Mouse (Mus musculus): ENCODE data around the gene Zfhx2. TPM values are rescaled to one million over a fixed set of nuclear protein-coding genes. Genes with fewer than 3 reads are reported as not detected.

Zfhx2 gene
- polyA plus RNA-seq, 1 experiment, result 0.98 TPM

DNA sequence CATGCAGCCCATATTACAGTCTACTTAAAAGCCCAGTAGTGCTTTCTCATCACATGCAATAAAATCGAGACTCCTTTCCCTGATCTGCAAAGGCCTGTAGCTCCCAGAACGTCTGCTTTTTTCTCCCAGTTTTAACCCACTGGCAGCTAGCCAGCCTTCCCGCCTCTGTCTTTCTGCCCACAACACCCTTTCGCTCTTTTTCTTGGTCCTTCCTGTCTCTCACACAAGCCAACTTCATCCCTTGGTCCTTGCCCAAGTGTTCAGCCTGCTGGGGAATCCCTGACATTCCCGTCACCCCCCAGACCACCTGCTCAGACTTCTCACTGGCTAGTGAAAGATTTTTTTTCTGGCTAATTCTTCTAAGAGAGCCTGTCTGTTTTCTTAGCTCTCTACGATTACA is 15.9 kb downstream of the Zfhx2 start:
- H3K27me3 ChIP-seq (ENCODE audit: control insufficient read depth, insufficient read depth, insufficient read length), result no peaks in the 10 kb centered on the region
- no peak overlapping the region for H3K4me2 ChIP-seq (ENCODE audit: low read depth)
- TF ChIP-seq POLR2A (IDR thresholded peaks at IDR 0.05; ENCODE audit: insufficient read length, low read depth), result no peak
- TF ChIP-seq MYOD1 (IDR thresholded peaks at IDR 0.05; ENCODE audit: control insufficient read depth in 1 of 3, insufficient read length in 2 of 3, low read depth in 2 of 3), result no peak
- TF ChIP-seq CEBPB (IDR thresholded peaks at IDR 0.05; ENCODE audit: insufficient read depth, poor library complexity, severe bottlenecking), result no peak
- no peak for TF ChIP-seq POLR2AphosphoS2 (IDR thresholded peaks at IDR 0.05; ENCODE audit: insufficient read length, low read depth)
- no peak for TF ChIP-seq USF1 (IDR thresholded peaks at IDR 0.05; ENCODE audit: low read depth)
- TF ChIP-seq TCF3 (IDR thresholded peaks at IDR 0.05; ENCODE audit: insufficient read length, low read depth), result no peak
- TF ChIP-seq REST (IDR thresholded peaks at IDR 0.05; ENCODE audit: insufficient read depth, insufficient read length), result no peak
- TF ChIP-seq MAX (IDR thresholded peaks at IDR 0.05; ENCODE audit: low read depth), result no peak
- TF ChIP-seq MYOG (IDR thresholded peaks at IDR 0.05; ENCODE audit: control insufficient read depth in 1 of 3, insufficient read depth in 1 of 3, insufficient read length in 2 of 3, low read depth in 2 of 3), result no peak
- no peak for TF ChIP-seq TCF12 (IDR thresholded peaks at IDR 0.05; ENCODE audit: insufficient read depth, poor library complexity, severe bottlenecking)
- TF ChIP-seq SRF (IDR thresholded peaks at IDR 0.05; ENCODE audit: control insufficient read depth, insufficient read length, low read depth), result no peak
- TF ChIP-seq E2F4 (IDR thresholded peaks at IDR 0.05; ENCODE audit: insufficient read depth), result no peak
- H3K4me3 ChIP-seq, result no peak overlapping the region
- H3ac ChIP-seq (ENCODE audit: control insufficient read depth, insufficient read length), result no peak overlapping the region
- no peaks in the 10 kb centered on the region for H3K36me3 ChIP-seq (ENCODE audit: control insufficient read depth, insufficient read depth)
- H3K79me2 ChIP-seq (ENCODE audit: control insufficient read depth, insufficient read depth), result no peaks in the 10 kb centered on the region

DNA sequence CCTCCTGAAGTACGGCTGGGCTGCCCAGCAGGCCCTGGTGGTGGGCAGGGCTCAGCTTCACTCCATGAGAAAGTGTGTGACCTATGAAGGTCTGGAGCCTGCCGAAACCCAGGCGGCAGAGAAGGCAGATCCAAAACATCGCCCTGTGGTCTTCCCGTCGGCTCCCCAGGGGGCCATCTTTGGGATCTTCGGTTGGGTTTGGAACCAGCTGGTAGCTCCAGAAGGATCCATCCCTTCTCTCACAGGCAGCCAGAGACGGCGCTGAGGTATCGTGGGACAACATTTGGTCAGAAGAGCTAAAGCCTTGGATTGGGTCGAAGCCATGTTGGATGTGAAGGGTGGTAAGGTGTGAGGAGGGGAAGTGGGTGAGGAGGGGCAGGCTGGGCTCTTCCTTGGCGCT is 17.7 kb downstream of the Zfhx2 start:
- H3K4me2 ChIP-seq (ENCODE audit: low read depth), result no peak overlapping the region
- H3K27me3 ChIP-seq (ENCODE audit: control insufficient read depth, insufficient read depth, insufficient read length), result no peaks in the 10 kb centered on the region
- no peaks in the 10 kb centered on the region for H3K36me3 ChIP-seq (ENCODE audit: control insufficient read depth, insufficient read depth)
- TF ChIP-seq POLR2AphosphoS2 (IDR thresholded peaks at IDR 0.05; ENCODE audit: insufficient read length, low read depth), result no peak
- no peak for TF ChIP-seq REST (IDR thresholded peaks at IDR 0.05; ENCODE audit: insufficient read depth, insufficient read length)
- no peak for TF ChIP-seq MYOG (IDR thresholded peaks at IDR 0.05; ENCODE audit: control insufficient read depth in 1 of 3, insufficient read depth in 1 of 3, insufficient read length in 2 of 3, low read depth in 2 of 3)
- no peak for TF ChIP-seq USF1 (IDR thresholded peaks at IDR 0.05; ENCODE audit: low read depth)
- no peak for TF ChIP-seq POLR2A (IDR thresholded peaks at IDR 0.05; ENCODE audit: insufficient read length, low read depth)
- no peak for TF ChIP-seq TCF3 (IDR thresholded peaks at IDR 0.05; ENCODE audit: insufficient read length, low read depth)
- TF ChIP-seq MAX (IDR thresholded peaks at IDR 0.05; ENCODE audit: low read depth), result no peak
- TF ChIP-seq SRF (IDR thresholded peaks at IDR 0.05; ENCODE audit: control insufficient read depth, insufficient read length, low read depth), result no peak
- TF ChIP-seq E2F4 (IDR thresholded peaks at IDR 0.05; ENCODE audit: insufficient read depth), result no peak
- TF ChIP-seq TCF12 (IDR thresholded peaks at IDR 0.05; ENCODE audit: insufficient read depth, poor library complexity, severe bottlenecking), result no peak
- TF ChIP-seq MYOD1 (IDR thresholded peaks at IDR 0.05; ENCODE audit: control insufficient read depth in 1 of 3, insufficient read length in 2 of 3, low read depth in 2 of 3), result no peak
- no peak for TF ChIP-seq CEBPB (IDR thresholded peaks at IDR 0.05; ENCODE audit: insufficient read depth, poor library complexity, severe bottlenecking)
- no peak overlapping the region for H3ac ChIP-seq (ENCODE audit: control insufficient read depth, insufficient read length)
- no peaks in the 10 kb centered on the region for H3K79me2 ChIP-seq (ENCODE audit: control insufficient read depth, insufficient read depth)
- H3K4me3 ChIP-seq, result no peak overlapping the region

DNA sequence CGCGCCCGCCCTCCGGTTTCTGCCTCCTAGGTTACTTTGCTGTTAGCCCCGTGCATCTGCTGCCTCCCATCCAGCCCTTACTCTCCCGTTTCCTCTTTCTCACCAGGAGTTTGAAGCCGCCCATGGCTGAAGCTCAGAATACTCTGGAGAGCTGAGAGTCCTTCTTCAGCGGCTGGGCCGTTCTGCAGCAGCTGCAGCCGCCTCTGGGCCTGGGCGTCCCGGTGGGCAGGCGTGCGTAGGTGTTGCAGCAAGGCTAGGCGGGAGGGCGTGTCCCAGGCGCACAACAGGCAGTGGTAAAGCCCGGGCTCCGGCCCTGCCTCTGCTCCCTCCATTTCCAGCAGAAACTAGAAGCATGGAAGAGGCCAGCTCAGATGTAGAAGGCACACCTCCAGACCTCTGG is 20.4 kb downstream of the Zfhx2 start:
- no peak overlapping the region for H3ac ChIP-seq (ENCODE audit: control insufficient read depth, insufficient read length)
- H3K79me2 ChIP-seq (ENCODE audit: control insufficient read depth, insufficient read depth), result no peaks in the 10 kb centered on the region
- no peaks in the 10 kb centered on the region for H3K27me3 ChIP-seq (ENCODE audit: control insufficient read depth, insufficient read depth, insufficient read length)
- TF ChIP-seq MYOG (IDR thresholded peaks at IDR 0.05; ENCODE audit: control insufficient read depth in 1 of 3, insufficient read depth in 1 of 3, insufficient read length in 2 of 3, low read depth in 2 of 3), result no peak
- TF ChIP-seq POLR2A (IDR thresholded peaks at IDR 0.05; ENCODE audit: insufficient read length, low read depth), result no peak
- TF ChIP-seq CEBPB (IDR thresholded peaks at IDR 0.05; ENCODE audit: insufficient read depth, poor library complexity, severe bottlenecking), result no peak
- TF ChIP-seq USF1 (IDR thresholded peaks at IDR 0.05; ENCODE audit: low read depth), result no peak
- no peak for TF ChIP-seq MAX (IDR thresholded peaks at IDR 0.05; ENCODE audit: low read depth)
- TF ChIP-seq REST (IDR thresholded peaks at IDR 0.05; ENCODE audit: insufficient read depth, insufficient read length), result no peak
- no peak for TF ChIP-seq TCF12 (IDR thresholded peaks at IDR 0.05; ENCODE audit: insufficient read depth, poor library complexity, severe bottlenecking)
- no peak for TF ChIP-seq TCF3 (IDR thresholded peaks at IDR 0.05; ENCODE audit: insufficient read length, low read depth)
- no peak for TF ChIP-seq POLR2AphosphoS2 (IDR thresholded peaks at IDR 0.05; ENCODE audit: insufficient read length, low read depth)
- TF ChIP-seq SRF (IDR thresholded peaks at IDR 0.05; ENCODE audit: control insufficient read depth, insufficient read length, low read depth), result no peak
- TF ChIP-seq E2F4 (IDR thresholded peaks at IDR 0.05; ENCODE audit: insufficient read depth), result no peak
- no peak for TF ChIP-seq MYOD1 (IDR thresholded peaks at IDR 0.05; ENCODE audit: control insufficient read depth in 1 of 3, insufficient read length in 2 of 3, low read depth in 2 of 3)
- no peak overlapping the region for H3K4me3 ChIP-seq
- no peaks in the 10 kb centered on the region for H3K36me3 ChIP-seq (ENCODE audit: control insufficient read depth, insufficient read depth)
- H3K4me2 ChIP-seq (ENCODE audit: low read depth), result no peak overlapping the region

DNA sequence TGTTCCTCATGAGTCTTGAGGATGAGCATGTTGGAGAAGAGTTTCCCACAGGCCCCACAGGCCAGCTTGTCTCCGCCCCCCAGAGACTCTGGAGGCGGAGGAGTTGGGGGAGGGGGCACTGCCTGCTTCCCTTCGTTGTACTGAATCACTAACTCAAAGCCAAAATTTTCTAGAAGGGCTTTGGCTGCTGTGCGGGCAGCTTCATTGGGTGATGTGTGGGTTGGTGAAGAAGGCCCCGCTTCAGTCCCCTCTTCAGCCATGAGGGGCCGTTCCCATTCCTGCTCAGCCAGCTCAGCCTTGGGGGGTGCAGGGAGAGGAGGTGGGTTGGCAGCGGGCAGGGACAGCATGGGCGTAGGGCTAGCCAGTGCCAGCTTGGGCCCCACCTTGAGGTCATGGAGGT is 26.1 kb downstream of the Zfhx2 start:
- Histone ChIP-seq H3K79me2 (ENCODE audit: control insufficient read depth, insufficient read depth) (no peaks in the 10 kb centered on the region), H3ac (ENCODE audit: control insufficient read depth, insufficient read length) (no peak overlapping the region), H3K4me2 (ENCODE audit: low read depth) (no peak overlapping the region), H3K36me3 (ENCODE audit: control insufficient read depth, insufficient read depth) (no peaks in the 10 kb centered on the region), H3K4me3 (no peak overlapping the region), H3K27me3 (ENCODE audit: control insufficient read depth, insufficient read depth, insufficient read length) (no peaks in the 10 kb centered on the region)
- TF ChIP-seq MYOG (IDR thresholded peaks at IDR 0.05; ENCODE audit: control insufficient read depth in 1 of 3, insufficient read depth in 1 of 3, insufficient read length in 2 of 3, low read depth in 2 of 3) (no peak), TCF12 (IDR thresholded peaks at IDR 0.05; ENCODE audit: insufficient read depth, poor library complexity, severe bottlenecking) (no peak), USF1 (IDR thresholded peaks at IDR 0.05; ENCODE audit: low read depth) (no peak), MYOD1 (IDR thresholded peaks at IDR 0.05; ENCODE audit: control insufficient read depth in 1 of 3, insufficient read length in 2 of 3, low read depth in 2 of 3) (no peak), E2F4 (IDR thresholded peaks at IDR 0.05; ENCODE audit: insufficient read depth) (no peak), TCF3 (IDR thresholded peaks at IDR 0.05; ENCODE audit: insufficient read length, low read depth) (no peak), MAX (IDR thresholded peaks at IDR 0.05; ENCODE audit: low read depth) (no peak), CEBPB (IDR thresholded peaks at IDR 0.05; ENCODE audit: insufficient read depth, poor library complexity, severe bottlenecking) (no peak), SRF (IDR thresholded peaks at IDR 0.05; ENCODE audit: control insufficient read depth, insufficient read length, low read depth) (no peak), POLR2AphosphoS2 (IDR thresholded peaks at IDR 0.05; ENCODE audit: insufficient read length, low read depth) (no peak), REST (IDR thresholded peaks at IDR 0.05; ENCODE audit: insufficient read depth, insufficient read length) (no peak), POLR2A (IDR thresholded peaks at IDR 0.05; ENCODE audit: insufficient read length, low read depth) (no peak)

Measured in myocyte (in vitro differentiated cells).